Mouse (Mus musculus) brain, embryonic 14.5 days (tissue): ENCODE data around the gene Itpr3.

Experiments used
- CTCF ChIP-seq: fragments of 200-500 bp; IDR thresholded peaks from 2 replicates; pipeline ENCODE4 v1.5.1; 2012; ENCODE audit warnings: inconsistent platforms, mild to moderate bottlenecking, moderate library complexity, borderline replicate concordance; ENCODE audit not compliant: insufficient read depth, insufficient read length; ENCODE audit errors: extremely low read depth
- POLR2A ChIP-seq: fragments of 200-500 bp; IDR thresholded peaks from 2 replicates; pipeline ENCODE4 v1.6.1; 2012; ENCODE audit warnings: mild to moderate bottlenecking, inconsistent platforms, borderline replicate concordance; ENCODE audit not compliant: poor library complexity, insufficient read depth, insufficient read length, severe bottlenecking; ENCODE audit errors: extremely low read depth

- no peak for TF ChIP-seq CTCF
- no peak for TF ChIP-seq POLR2A
Measured at GRCm38 (mm10) chr17:27132238-27132637, 75.1 kb downstream of the Itpr3 start.
